Mouse (Mus musculus) neural tube, embryonic 11.5 days (tissue): ENCODE data around the gene Cadps. TPM values are rescaled to one million over a fixed set of nuclear protein-coding genes. Genes with fewer than 3 reads are reported as not detected.
A peak's percentile ranks its signal among the peaks of the same experiment; 100 is the strongest.
"Not testable (repeated sequence)": the region's sequence is repeated elsewhere in the genome, so short reads cannot be mapped to it uniquely, and the experiment has no call there.

ENCODE experiments used
- ATAC-seq: fragments of 200-750 bp; cut with Nextera tagmentation; 2 replicates; pipeline ENCODE4 v1.8.0; 2017; ENCODE audit warnings: moderate number of reproducible peaks, mild to moderate bottlenecking, moderate TSS enrichment, moderate library complexity; ENCODE audit not compliant: insufficient read depth, low FRiP score, low TSS enrichment
- DNase-seq: peaks from one replicate; pipeline ENCODE4 v3.0.0-alpha.2; 2015; ENCODE audit warnings: low spot score
- H3K27ac ChIP-seq: fragments of 300-500 bp; sonication (generic); 2 replicates; pipeline ENCODE4 v1.5.1; 2014; ENCODE audit warnings: low read depth, mild to moderate bottlenecking, low read length
- H3K27me3 ChIP-seq: fragments of 300-500 bp; sonication (generic); 2 replicates; pipeline ENCODE4 v1.6.1; 2014; ENCODE audit warnings: mild to moderate bottlenecking, low read length, mixed read lengths; ENCODE audit not compliant: control insufficient read depth, insufficient read depth
- H3K36me3 ChIP-seq: fragments of 300-500 bp; sonication (generic); 2 replicates; pipeline ENCODE4 v1.6.1; 2014; ENCODE audit warnings: mild to moderate bottlenecking, low read length, moderate library complexity, mixed read lengths; ENCODE audit not compliant: control insufficient read depth, insufficient read depth
- H3K4me1 ChIP-seq: fragments of 300-500 bp; sonication (generic); 2 replicates; pipeline ENCODE4 v1.6.1; 2014; ENCODE audit warnings: low read length, mixed read lengths; ENCODE audit not compliant: control insufficient read depth, insufficient read depth
- H3K4me2 ChIP-seq: fragments of 300-500 bp; sonication (generic); 2 replicates; pipeline ENCODE4 v1.6.1; 2014; ENCODE audit warnings: low read depth, mild to moderate bottlenecking, moderate library complexity
- H3K4me3 ChIP-seq: fragments of 300-500 bp; sonication (generic); 2 replicates; pipeline ENCODE4 v1.5.1; 2014; ENCODE audit warnings: low read depth, low read length
- H3K9ac ChIP-seq: fragments of 300-500 bp; sonication (generic); 2 replicates; pipeline ENCODE4 v1.6.1; 2014; ENCODE audit warnings: mild to moderate bottlenecking, low read length
- H3K9me3 ChIP-seq: fragments of 300-500 bp; sonication (generic); 2 replicates; pipeline ENCODE4 v1.6.1; 2016; ENCODE audit warnings: low read length; ENCODE audit not compliant: control insufficient read depth
- WGBS: fragments of 180-500 bp; shearing (Covaris S2); extraction: QIAGEN DNeasy Blood & Tissue Kit; methylation state at CpG from one replicate; pipeline ENCODE4 v1.1.7; 2014; 5-methylcytosine and 5-hydroxymethylcytosine counted together
- polyA plus RNA-seq: library from polyadenylated mRNA; unstranded; fragments of >200 nt; fragmentation: Nextera tagmentation; extraction: Ambion mirVana; gene quantifications from 2 replicates; pipeline ENCODE4 v1.2.1, GENCODE M21; 2014

Cadps gene
- polyA plus RNA-seq, 1 experiment from 2014 or later = 30.0 TPM

- no peak overlapping the region for H3K4me3 ChIP-seq
- H3K4me2 ChIP-seq = no peak overlapping the region
- no peaks in the 10 kb centered on the region for H3K27me3 ChIP-seq
- H3K9ac ChIP-seq = no peak overlapping the region
- DNase-seq = no peak
- ATAC-seq = no peak
- WGBS = 85% methylated on average over 5 of the region's 5 CpGs
- no peaks in the 10 kb centered on the region for H3K36me3 ChIP-seq
- no peak overlapping the region for H3K27ac ChIP-seq
- no peaks in the 10 kb centered on the region for H3K9me3 ChIP-seq
- H3K4me1 ChIP-seq = no peaks in the 10 kb centered on the region
Observed at GRCm38 (mm10) chr14:12583536-12583935, 239.3 kb downstream of the Cadps start.

- DNase-seq = no peak
Observed at GRCm38 (mm10) chr14:12581657-12582056, 241.2 kb downstream of the Cadps start.

GRCm38 (mm10) chr14:12580786-12581185 is 242.1 kb downstream of the Cadps start:
- Histone ChIP-seq H3K27ac (no peak overlapping the region), H3K4me2 (no peak overlapping the region), H3K36me3 (no peaks in the 10 kb centered on the region), H3K27me3 (no peaks in the 10 kb centered on the region), H3K4me3 (no peak overlapping the region), H3K9me3 (no peaks in the 10 kb centered on the region), H3K4me1 (no peaks in the 10 kb centered on the region), H3K9ac (no peak overlapping the region)
- ATAC-seq (no peak), DNase-seq (no peak)
- 30% methylated on average over 7 of the region's 7 CpGs for WGBS

More at GRCm38 (mm10) chr14:12581657-12582056, 241.2 kb downstream of the Cadps start:
- Histone ChIP-seq H3K4me1 (no peaks in the 10 kb centered on the region), H3K9ac (no peak overlapping the region), H3K27me3 (no peaks in the 10 kb centered on the region), H3K4me3 (no peak overlapping the region), H3K4me2 (no peak overlapping the region), H3K36me3 (no peaks in the 10 kb centered on the region), H3K9me3 (no peaks in the 10 kb centered on the region), H3K27ac (no peak overlapping the region)
- no peak for ATAC-seq
- WGBS = 77% methylated on average over 5 of the region's 5 CpGs

- DNase-seq (no peak), ATAC-seq (no peak)
- no peaks in the 10 kb centered on the region for H3K4me1 ChIP-seq
- no peaks in the 10 kb centered on the region for H3K36me3 ChIP-seq
- 74% methylated on average over 1 of the region's 1 CpGs for WGBS
- H3K9ac ChIP-seq = no peak overlapping the region
- H3K9me3 ChIP-seq = no peaks in the 10 kb centered on the region
- H3K27ac ChIP-seq = no peak overlapping the region
- H3K4me3 ChIP-seq = no peak overlapping the region
- H3K4me2 ChIP-seq = no peak overlapping the region
- H3K27me3 ChIP-seq = no peaks in the 10 kb centered on the region
Observed at GRCm38 (mm10) chr14:12578156-12578555, 244.7 kb downstream of the Cadps start.

DNA sequence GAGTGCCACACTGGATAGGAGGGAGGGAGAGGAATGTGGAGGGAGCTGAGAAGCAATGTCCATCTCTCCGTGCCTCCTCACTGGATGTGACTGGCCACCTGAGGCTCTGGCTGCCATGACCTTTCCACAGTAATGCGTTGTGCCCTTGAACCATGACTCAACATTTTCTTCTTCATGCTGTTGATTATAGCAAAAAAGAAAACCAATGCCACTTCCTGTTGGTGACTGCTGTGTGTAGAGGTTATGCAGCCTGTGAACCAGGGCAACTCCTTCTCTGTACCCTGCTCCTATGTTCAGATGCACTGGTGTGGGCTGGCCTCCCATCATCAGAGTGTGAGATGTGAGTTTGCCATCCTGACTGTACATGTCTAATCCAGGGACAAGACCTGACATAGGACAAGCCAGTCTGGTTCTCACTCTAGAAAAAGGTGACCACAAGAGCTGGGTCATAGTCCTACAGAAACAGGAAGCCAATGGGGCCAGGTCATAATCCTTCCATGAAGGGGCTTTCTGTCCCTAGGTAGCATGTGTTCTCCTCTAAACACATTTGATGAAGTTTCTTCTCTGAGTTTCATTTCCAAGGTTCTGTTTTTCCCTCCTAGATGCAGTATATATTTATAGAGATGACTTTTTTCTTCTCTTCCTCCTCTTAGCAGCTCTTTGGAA is 245.3 kb downstream of the Cadps start:
- DNase-seq = no peak
- no peak for ATAC-seq
- WGBS = 69% methylated on average over 2 of the region's 2 CpGs
- H3K4me1 ChIP-seq = no peaks in the 10 kb centered on the region
- H3K9me3 ChIP-seq = no peaks in the 10 kb centered on the region
- no peak overlapping the region for H3K4me3 ChIP-seq
- no peaks in the 10 kb centered on the region for H3K36me3 ChIP-seq
- no peaks in the 10 kb centered on the region for H3K27me3 ChIP-seq
- no peak overlapping the region for H3K27ac ChIP-seq
- no peak overlapping the region for H3K9ac ChIP-seq
- no peak overlapping the region for H3K4me2 ChIP-seq

GRCm38 (mm10) chr14:12575105-12575504 is 247.8 kb downstream of the Cadps start:
- Histone ChIP-seq H3K27ac (no peak overlapping the region), H3K27me3 (no peaks in the 10 kb centered on the region), H3K9ac (no peak overlapping the region), H3K36me3 (no peaks in the 10 kb centered on the region), H3K9me3 (no peaks in the 10 kb centered on the region), H3K4me2 (no peak overlapping the region), H3K4me1 (no peaks in the 10 kb centered on the region), H3K4me3 (no peak overlapping the region)
- WGBS = 22% methylated on average over 3 of the region's 3 CpGs
- ATAC-seq (no peak), DNase-seq (peak; percentile 43)

GRCm38 (mm10) chr14:12574336-12574735 is 248.5 kb downstream of the Cadps start:
- H3K36me3 ChIP-seq = no peaks in the 10 kb centered on the region
- no peak for ATAC-seq
- no peaks in the 10 kb centered on the region for H3K9me3 ChIP-seq
- H3K4me3 ChIP-seq = no peak overlapping the region
- no peaks in the 10 kb centered on the region for H3K27me3 ChIP-seq
- no peak for DNase-seq
- 85% methylated on average over 4 of the region's 4 CpGs for WGBS
- H3K4me2 ChIP-seq = no peak overlapping the region
- H3K9ac ChIP-seq = no peak overlapping the region
- H3K27ac ChIP-seq = no peak overlapping the region
- H3K4me1 ChIP-seq = no peaks in the 10 kb centered on the region

DNA sequence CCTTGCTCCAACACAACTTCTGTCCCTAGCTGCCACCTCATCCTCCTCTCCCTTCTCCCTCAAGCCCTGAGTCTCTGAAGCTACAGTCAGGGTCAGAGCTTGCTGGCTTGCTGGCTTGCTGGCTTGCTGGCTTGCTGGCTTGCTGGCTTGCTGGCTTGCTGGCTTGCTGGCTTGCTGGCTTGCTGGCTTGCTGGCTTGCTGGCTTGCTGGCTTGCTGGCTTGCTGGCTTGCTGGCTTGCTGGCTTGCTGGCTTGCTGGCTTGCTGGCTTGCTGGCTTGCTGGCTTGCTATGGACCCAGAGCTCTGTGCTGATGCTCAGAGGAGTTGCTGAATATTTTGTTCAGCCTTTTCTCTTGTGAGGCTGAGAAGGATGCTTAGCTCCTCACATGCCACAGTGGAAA is 261.1 kb downstream of the Cadps start:
- not testable (repeated sequence) for H3K9ac ChIP-seq, H3K4me3 ChIP-seq, H3K36me3 ChIP-seq, H3K27ac ChIP-seq, H3K4me2 ChIP-seq, H3K4me1 ChIP-seq, DNase-seq, ATAC-seq, H3K9me3 ChIP-seq, H3K27me3 ChIP-seq

DNA sequence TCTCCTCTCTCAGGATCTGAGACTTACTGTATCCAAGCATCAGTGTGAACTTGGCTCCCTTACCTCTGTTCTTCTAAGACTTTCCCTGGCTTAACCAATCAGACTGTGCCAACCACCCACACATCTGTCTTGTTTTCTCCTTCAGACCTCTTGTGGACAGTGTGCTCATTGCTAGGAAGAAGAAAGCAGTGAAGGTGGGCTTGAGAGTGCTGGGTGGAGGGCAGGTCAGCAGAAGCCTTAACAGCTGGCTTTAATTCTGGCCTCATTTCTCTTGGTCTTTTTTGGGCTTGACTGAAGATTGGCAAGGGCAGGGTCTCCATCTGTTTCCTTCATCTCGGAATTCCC is 262.7 kb downstream of the Cadps start:
- H3K36me3 ChIP-seq = no peaks in the 10 kb centered on the region
- 66% methylated on average over 1 of the region's 1 CpGs for WGBS
- no peak overlapping the region; the same call in 1 of the 2 replicates for H3K27ac ChIP-seq
- no peaks in the 10 kb centered on the region for H3K9me3 ChIP-seq
- no peak overlapping the region for H3K9ac ChIP-seq
- ATAC-seq = 0 out of 2 replicates have a peak, but pooled peaks have one; percentile 31
- peak; percentile 14 for DNase-seq
- no peaks in the 10 kb centered on the region for H3K27me3 ChIP-seq
- H3K4me1 ChIP-seq = no peaks in the 10 kb centered on the region
- no peak overlapping the region for H3K4me3 ChIP-seq
- no peak overlapping the region for H3K4me2 ChIP-seq
